Mouse (Mus musculus): ENCODE measurements around the gene Sfxn2.

DNA sequence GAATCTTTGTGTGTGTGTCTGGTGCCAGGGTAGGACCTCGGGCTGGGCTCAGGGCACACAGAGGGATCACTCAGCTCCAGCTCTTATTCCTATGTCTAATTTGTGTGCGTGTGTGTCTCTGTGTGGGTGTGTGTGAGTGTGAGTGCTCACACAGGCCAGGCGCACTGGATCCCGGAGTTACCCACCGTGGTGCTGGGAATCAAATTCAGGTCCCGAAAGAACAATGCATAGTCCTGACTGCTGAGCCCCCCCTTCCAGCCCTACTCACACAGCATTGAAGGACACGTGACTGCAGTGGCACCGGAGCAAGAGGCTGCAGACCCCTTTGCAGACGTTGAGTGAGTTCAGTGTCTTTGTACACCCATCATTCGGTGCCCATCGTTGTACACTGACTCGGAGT lies 51.9 kb downstream of the Sfxn2 start:
- no peak for TF ChIP-seq EP300 (IDR thresholded peaks at IDR 0.05)
- no peak for TF ChIP-seq CTCF (IDR thresholded peaks at IDR 0.05)

Data from lung, postnatal 0 days (tissue).